Mouse (Mus musculus) liver, adult 2 months (tissue): ENCODE measurements at regions not wholly inside any gene's neighbourhood (a gene's known extent, or its start where the extent isn't known, plus 50 kb on each side); places are given as distances from the start of the nearest gene placed in this dataset.

Source experiments
- CTCF ChIP-seq: fragments of 200-500 bp; IDR thresholded peaks from 2 replicates; pipeline ENCODE4 v1.5.1; 2011; ENCODE audit warnings: low read depth, low read length, control low read depth
- POLR2A ChIP-seq: fragments of 200-500 bp; IDR thresholded peaks from 2 replicates; pipeline ENCODE4 v1.6.1; 2011; ENCODE audit warnings: low read length, control low read depth; ENCODE audit not compliant: insufficient read depth; ENCODE audit errors: extremely low read depth

DNA sequence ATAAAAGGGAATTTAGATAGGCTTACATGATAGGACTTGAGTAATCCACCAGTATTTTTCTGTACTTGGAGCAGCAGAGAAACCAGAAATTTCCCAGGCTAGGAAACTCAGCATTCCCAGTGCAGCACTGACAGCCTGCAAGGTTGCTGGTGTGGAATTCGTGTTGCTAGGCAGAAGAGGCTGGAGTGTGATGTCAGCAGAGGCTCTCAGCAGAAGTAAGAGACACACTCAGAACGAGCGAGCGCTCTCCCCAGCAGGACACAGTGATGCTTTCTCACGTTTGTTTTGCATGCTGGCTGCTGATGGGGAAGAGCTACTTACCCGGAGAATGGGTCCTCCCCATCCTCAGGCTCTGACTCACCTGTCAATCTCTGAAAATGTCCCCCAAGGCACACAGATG is 104.7 kb downstream of the Dusp6 start:
- TF ChIP-seq CTCF (no peak), POLR2A (no peak)
